Mouse (Mus musculus): Measurements from ENCODE around the gene Plekhf1. TPM values are rescaled to one million over a fixed set of nuclear protein-coding genes. Genes with fewer than 3 reads are reported as not detected.

Gene Plekhf1
- polyA plus RNA-seq, 1 experiment: 0.97 TPM

DNA sequence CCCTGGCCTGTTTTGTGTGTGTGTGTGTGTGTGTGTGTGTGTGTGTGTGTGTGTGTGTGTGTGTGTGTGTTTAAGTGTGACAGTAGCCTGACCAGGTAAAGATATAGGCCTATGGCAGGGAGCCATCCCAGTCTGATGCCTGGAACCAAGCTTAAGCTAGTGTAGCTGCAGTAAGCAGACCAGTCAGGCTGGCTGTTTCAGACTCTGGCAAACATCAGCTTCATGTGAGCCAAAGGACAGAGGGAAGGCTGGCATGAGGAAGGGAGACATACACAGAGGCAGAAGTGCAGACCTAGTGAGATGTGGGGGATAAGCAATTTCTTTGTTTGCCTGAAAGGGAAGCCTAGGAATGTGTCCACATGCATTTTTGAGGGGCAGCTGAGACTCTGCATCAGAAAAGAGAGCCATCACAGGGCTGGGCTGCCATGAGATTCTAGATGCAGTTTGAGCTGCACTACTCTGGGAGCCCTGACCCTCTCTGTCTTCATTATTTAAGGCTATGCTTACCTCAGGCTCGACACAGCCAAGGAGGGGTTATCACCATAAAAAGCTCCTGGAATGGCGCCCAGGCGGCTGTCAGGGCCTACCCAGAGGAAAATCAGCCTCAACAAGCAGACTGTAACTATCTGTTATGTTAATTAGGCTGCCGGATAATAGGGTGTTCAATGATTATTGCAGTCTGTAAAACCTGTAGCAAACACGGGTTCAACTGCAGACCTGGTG is 23.8 kb upstream of the Plekhf1 start:
- peaks cover 11% of the 10 kb centered on the region for H3K27me3 ChIP-seq (replicated peaks)
- H3K36me3 ChIP-seq (replicated peaks; ENCODE audit: low read length): no peaks in the 10 kb centered on the region
- no peak overlapping the region for H3K4me3 ChIP-seq (replicated peaks)
- no peak for TF ChIP-seq FLI1 (IDR thresholded peaks at IDR 0.05; ENCODE audit: low read length)
- TF ChIP-seq GATA1 (IDR thresholded peaks at IDR 0.05; ENCODE audit: borderline replicate concordance, low read length): no peak
- no peaks in the 10 kb centered on the region for H3K4me1 ChIP-seq
- H3K9me3 ChIP-seq: no peaks in the 10 kb centered on the region

DNA sequence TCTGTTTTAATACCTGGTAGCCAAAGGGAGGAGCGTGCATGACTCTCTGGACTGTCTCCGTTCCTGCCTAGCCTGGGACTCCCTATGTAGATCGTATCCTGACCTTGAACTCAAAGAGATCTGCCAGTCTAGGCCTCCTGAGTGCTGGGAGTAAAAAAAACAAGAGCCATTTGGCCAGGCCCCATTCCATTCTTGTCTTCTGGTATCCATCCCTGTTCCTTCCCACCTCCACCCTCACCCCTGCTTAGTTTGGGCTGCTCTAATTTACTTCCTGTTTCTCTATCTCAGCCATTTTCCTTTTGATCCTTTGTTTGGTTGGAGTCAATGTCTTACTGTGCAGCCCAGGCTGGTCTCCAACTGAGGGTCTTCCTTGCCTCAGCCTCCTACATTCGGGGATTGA is 14.6 kb upstream of the Plekhf1 start:
- Histone ChIP-seq H3K27me3 (replicated peaks) (peaks cover 5% of the 10 kb centered on the region), H3K36me3 (replicated peaks; ENCODE audit: low read length) (no peaks in the 10 kb centered on the region), H3K9me3 (no peaks in the 10 kb centered on the region), H3K4me1 (peaks cover 1% of the 10 kb centered on the region), H3K4me3 (replicated peaks) (no peak overlapping the region)
- no peak for TF ChIP-seq FLI1 (IDR thresholded peaks at IDR 0.05; ENCODE audit: low read length)

DNA sequence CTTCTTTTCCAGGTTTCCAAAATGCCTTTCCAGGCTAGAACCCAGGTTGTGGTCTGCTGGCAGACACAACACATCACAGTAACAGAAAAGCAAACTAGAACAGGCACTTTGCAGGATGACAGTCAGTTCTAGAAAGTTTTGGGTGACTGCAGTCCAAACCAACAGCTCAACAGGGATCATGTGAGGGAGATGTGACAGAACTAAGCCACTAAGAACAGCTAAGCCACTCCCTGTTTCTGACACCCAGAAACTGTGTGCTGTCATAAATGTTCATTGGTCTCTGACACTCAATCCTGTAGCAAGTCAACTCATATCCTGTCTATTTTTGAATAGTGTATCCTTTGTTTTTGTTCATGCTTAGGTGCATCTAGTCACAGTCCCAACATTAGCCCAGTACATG is 9.3 kb upstream of the Plekhf1 start:
- Histone ChIP-seq H3K4me1 (peaks cover 9% of the 10 kb centered on the region), H3K4me3 (replicated peaks) (no peak overlapping the region), H3K36me3 (replicated peaks; ENCODE audit: low read length) (no peaks in the 10 kb centered on the region), H3K9me3 (no peaks in the 10 kb centered on the region), H3K27me3 (replicated peaks) (peaks cover 1% of the 10 kb centered on the region)
- TF ChIP-seq GATA1 (IDR thresholded peaks at IDR 0.05; ENCODE audit: borderline replicate concordance, low read length) (no peak), FLI1 (IDR thresholded peaks at IDR 0.05; ENCODE audit: low read length) (no peak)

DNA sequence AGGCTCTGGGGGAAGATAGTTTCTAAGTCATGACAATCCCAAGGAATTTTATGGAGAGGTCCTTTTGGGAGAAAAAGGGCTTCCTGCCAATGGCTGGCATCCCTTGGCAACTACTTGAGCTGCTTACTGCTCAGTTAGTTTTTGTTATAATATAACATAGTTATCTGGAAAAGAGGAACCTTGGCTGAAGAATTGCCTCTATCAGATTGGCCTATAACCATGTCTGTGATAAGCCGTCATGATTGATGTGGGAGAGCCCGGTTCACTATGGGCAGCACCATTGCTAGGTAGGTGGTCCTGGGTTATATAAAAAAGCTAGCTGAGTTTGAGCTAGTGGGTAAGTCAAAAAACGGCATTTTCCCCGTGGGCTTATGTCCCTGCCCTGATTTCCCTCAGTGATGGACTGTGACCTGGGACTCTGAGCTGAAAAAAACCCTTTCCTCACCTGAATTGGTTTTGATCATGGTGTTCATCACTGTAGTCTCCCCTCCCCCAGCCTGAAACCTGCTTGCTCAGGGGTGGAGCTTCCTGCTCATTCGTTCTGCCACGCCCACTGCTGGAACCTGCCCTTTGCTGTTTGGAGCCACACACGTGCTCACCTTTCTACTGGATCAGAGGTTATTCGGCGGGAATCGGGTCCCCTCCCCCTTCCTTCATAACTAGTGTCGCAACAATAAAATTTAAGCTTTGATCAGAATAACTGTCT is 8.7 kb upstream of the Plekhf1 start:
- Histone ChIP-seq H3K36me3 (replicated peaks; ENCODE audit: low read length) (no peaks in the 10 kb centered on the region), H3K4me1 (peaks cover 9% of the 10 kb centered on the region), H3K4me3 (replicated peaks) (no peak overlapping the region), H3K27me3 (replicated peaks) (peaks cover 1% of the 10 kb centered on the region), H3K9me3 (no peaks in the 10 kb centered on the region)
- TF ChIP-seq FLI1 (IDR thresholded peaks at IDR 0.05; ENCODE audit: low read length) (no peak), GATA1 (IDR thresholded peaks at IDR 0.05; ENCODE audit: borderline replicate concordance, low read length) (no peak)

DNA sequence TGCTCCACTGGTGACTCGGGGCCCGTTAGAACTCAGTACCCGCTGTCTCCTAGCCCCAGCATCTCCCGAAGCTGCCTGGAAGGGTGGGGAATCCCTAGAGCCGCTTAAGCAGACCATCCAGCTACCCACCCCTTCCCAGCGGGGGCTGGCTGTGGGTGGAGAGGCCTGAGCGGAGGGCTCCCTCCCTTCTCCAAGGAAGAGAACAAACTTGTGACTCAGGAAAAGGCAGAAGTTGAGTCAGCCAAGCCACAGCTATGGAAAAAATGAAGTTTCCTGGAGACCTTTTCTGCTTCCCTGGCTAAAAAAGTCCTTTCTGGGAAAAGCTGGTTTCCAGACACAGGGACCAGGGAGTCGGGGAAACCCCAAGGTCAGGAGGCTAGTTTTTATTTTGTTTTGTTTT is 2.5 kb upstream of the Plekhf1 start:
- H3K27me3 ChIP-seq (replicated peaks): peaks cover 1% of the 10 kb centered on the region
- no peak for TF ChIP-seq GATA1 (IDR thresholded peaks at IDR 0.05; ENCODE audit: borderline replicate concordance, low read length)
- TF ChIP-seq FLI1 (IDR thresholded peaks at IDR 0.05; ENCODE audit: low read length): no peak
- no peaks in the 10 kb centered on the region for H3K9me3 ChIP-seq
- peaks cover 42% of the 10 kb centered on the region for H3K4me1 ChIP-seq
- peak overlapping the region; percentile 40 for H3K4me3 ChIP-seq (replicated peaks)
- H3K36me3 ChIP-seq (replicated peaks; ENCODE audit: low read length): no peaks in the 10 kb centered on the region

DNA sequence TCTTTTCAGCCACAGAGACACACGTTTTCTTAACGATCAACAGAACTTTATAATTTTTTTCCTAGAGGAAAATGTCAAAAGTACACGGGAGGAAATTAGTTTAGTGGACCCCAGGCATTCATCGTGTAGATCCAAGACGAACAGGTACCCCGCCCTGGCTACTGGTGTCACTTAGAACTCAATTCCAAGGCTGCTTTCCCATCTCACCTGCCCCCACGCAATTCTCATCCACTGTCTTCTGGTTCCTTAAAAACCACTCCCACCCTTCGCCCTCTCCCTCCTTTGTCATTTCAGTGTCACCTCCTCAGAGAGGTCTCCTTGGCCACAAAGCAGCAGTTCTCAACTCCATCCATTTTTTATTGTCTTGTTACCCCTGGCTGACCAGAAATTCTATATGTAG is 513 bp upstream of the Plekhf1 start:
- no peak for TF ChIP-seq GATA1 (IDR thresholded peaks at IDR 0.05; ENCODE audit: borderline replicate concordance, low read length)
- no peak for TF ChIP-seq FLI1 (IDR thresholded peaks at IDR 0.05; ENCODE audit: low read length)
- H3K9me3 ChIP-seq: no peaks in the 10 kb centered on the region
- peaks cover 50% of the 10 kb centered on the region for H3K4me1 ChIP-seq
- H3K4me3 ChIP-seq (replicated peaks): peak overlapping the region; percentile 97
- H3K27me3 ChIP-seq (replicated peaks): peaks cover 1% of the 10 kb centered on the region
- peaks cover 3% of the 10 kb centered on the region for H3K36me3 ChIP-seq (replicated peaks; ENCODE audit: low read length)

DNA sequence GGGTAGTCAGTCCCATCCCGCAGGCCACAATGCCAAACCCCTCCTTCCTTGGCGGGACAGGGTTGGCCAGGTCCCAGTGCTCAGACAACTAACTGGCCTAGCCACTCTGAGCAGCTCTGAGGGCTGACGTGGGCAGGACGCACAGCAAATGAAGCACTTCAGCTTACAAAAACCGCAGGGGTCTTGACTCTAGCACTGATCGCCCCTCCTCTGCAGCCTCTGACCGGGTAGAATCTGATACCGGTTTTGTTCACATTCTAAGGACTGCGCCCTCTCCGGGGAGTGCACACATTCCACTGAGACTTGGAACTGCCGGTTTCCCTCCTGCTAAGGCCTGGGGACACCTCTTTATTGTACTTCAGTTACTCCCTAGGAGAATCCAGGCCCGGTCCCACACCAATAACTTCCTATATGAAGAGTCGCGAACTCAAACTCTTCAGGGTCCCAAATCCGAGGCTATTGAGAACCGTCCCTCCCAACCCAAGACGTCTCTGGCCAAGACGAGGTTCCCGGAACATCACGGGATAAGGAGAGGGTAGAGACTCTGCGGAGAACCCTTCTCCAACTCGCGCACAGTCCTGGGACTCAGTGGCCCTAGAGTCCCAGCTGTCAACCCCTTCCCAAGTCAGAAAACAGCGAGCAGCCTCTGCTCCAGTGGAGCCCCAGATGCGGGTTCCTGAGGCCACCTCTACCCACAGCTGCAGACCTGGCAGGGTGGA is 476 bp downstream of the Plekhf1 start:
- Histone ChIP-seq H3K4me1 (peaks cover 46% of the 10 kb centered on the region), H3K27me3 (replicated peaks) (no peaks in the 10 kb centered on the region), H3K36me3 (replicated peaks; ENCODE audit: low read length) (peaks cover 9% of the 10 kb centered on the region), H3K9me3 (no peaks in the 10 kb centered on the region), H3K4me3 (replicated peaks) (peak overlapping the region; percentile 97)
- no peak for TF ChIP-seq FLI1 (IDR thresholded peaks at IDR 0.05; ENCODE audit: low read length)
- TF ChIP-seq GATA1 (IDR thresholded peaks at IDR 0.05; ENCODE audit: borderline replicate concordance, low read length): no peak

DNA sequence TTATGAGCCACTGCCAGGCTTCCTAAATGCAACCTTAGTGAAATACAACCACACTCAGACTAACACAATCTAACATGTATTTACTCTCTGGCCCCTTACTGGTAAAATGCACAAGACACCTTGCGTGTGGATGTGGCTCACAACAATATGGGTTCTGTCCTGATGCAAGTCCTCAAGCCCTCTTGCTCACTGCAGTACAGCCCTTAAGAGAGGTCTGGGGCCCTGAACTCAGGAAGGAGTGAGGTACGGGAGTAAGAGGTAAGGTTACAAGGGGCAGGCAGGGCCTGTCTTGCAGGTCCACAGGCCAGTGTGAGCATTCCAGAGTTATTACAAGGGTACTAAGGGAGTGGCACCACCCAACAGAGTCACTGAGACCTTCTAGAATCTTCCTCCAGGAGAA is 1.6 kb downstream of the Plekhf1 start:
- Histone ChIP-seq H3K9me3 (no peaks in the 10 kb centered on the region), H3K27me3 (replicated peaks) (no peaks in the 10 kb centered on the region), H3K4me3 (replicated peaks) (peak overlapping the region; percentile 43), H3K4me1 (peaks cover 50% of the 10 kb centered on the region), H3K36me3 (replicated peaks; ENCODE audit: low read length) (peaks cover 20% of the 10 kb centered on the region)
- TF ChIP-seq FLI1 (IDR thresholded peaks at IDR 0.05; ENCODE audit: low read length) (no peak), GATA1 (IDR thresholded peaks at IDR 0.05; ENCODE audit: borderline replicate concordance, low read length) (no peak)

DNA sequence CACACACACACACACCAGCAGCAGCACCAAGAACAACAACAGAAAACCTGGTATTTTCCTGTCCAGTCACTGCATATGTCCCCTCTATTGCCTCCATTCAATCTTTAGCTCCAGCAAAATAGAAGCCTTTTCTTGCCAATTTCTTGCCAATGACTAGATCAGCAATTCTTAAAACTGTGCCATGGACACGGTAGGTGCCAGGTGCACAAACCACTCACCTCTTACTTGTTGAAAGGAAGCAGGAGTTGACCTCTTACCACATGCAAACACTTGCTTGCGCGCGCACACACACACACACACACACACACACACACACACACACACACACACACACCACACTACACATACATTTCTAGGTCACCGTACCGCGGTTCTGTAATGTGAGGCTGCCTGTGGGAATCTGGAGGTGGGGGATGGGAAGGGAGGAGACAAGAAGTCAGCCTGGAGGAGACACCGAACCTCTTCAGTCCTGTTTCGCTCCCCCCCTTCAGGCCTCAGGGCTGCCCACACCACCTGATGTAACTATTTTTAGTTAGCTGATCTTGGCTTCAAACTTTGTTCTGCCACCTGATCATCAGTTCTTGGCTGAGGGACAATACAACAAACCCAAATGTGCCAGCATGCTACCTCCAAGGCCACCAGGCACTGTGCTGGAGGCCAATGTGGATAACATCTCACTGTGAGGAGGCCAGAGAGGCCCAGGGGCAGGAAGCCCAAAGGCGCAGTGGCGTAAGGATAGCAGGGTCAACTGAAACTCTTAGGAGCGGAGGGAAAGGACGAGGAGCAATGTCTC is 3.0 kb downstream of the Plekhf1 start:
- no peak overlapping the region for H3K4me3 ChIP-seq (replicated peaks)
- H3K27me3 ChIP-seq (replicated peaks): no peaks in the 10 kb centered on the region
- TF ChIP-seq FLI1 (IDR thresholded peaks at IDR 0.05; ENCODE audit: low read length) (no peak), GATA1 (IDR thresholded peaks at IDR 0.05; ENCODE audit: borderline replicate concordance, low read length) (no peak)
- no peaks in the 10 kb centered on the region for H3K9me3 ChIP-seq
- peaks cover 32% of the 10 kb centered on the region for H3K36me3 ChIP-seq (replicated peaks; ENCODE audit: low read length)
- peaks cover 54% of the 10 kb centered on the region for H3K4me1 ChIP-seq

Measured in megakaryocyte, embryonic 14.5 days (primary cell).